Mouse (Mus musculus): ENCODE data around the gene Nphp3. TPM values are rescaled to one million over a fixed set of nuclear protein-coding genes. Genes with fewer than 3 reads are reported as not detected.

Nphp3 gene
- polyA plus RNA-seq, 1 experiment from 2014 or later: 2.9 TPM

DNA sequence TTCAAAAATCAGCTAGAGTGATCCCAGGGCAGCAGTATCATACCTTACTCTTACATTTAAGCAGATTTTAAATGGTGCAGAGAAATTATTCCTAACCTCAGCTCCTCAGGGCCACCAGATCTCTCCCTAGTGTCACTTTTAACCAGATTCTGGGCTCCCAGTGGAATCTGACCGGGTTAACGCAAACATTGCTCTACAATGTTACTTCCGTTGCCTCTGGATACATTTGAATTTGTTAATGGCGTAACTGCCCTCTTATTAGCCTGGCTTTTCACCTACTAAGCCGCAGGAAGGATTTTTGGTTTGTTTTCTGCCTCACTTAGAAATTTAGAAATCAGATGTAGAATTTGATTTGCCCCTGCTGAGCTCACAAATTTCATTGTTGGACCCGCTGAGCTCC lies 32.4 kb downstream of the Nphp3 start:
- 76% methylated on average over 6 of the region's 6 CpGs for WGBS
- H3K36me3 ChIP-seq: peaks cover 17% of the 10 kb centered on the region; the same call in 1 of the 2 replicates

DNA sequence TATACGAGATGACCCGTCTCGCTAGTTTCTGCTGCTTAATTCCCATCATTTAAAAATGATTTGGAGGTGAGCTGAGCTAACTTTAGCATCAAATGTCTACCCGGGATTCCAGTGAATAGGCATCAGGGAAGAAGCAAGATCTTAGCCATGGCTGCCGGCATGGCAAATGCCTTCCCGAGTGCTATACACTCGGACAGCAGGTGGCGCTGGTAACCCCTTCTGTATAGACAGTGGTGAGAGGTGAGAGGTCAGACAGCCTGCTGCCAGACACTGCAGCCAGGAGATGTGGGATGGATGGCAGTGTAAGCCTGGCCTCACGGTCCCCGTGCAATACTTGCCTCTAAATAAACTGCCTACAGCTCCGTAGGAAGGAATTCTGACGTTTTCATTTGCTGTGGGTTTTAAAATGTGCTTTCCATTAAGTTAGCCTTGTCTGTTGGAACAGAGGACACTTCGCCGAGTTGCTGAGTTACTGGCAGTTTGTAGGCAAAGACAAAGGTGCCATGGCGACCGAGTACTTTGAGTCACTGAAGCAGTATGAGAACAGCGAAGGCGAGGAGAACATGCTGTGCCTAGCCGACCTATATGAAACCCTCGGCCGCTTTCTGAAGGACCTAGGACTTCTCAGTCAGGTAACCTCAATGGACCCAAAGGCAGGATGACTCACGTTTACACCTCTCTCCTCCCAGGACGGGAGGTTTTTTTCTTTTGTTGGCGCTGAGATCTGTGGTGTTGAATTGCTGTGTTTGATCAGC lies 33.1 kb downstream of the Nphp3 start:
- H3K4me3 ChIP-seq: no peak overlapping the region
- ATAC-seq (replicated peaks; ENCODE audit: insufficient number of reproducible peaks, insufficient read depth, low FRiP score, low read depth): 0 out of 2 replicates have a peak, but pooled peaks have one; percentile 43
- peaks cover 17% of the 10 kb centered on the region; the same call in 1 of the 2 replicates for H3K36me3 ChIP-seq
- 52% methylated on average over 24 of the region's 24 CpGs for WGBS
- no peaks in the 10 kb centered on the region for H3K27me3 ChIP-seq
- H3K9ac ChIP-seq: no peak overlapping the region
- H3K4me1 ChIP-seq (replicated peaks): 0 out of 2 replicates have a peak, but pooled peaks cover 3% of the 10 kb centered on the region
- H3K4me2 ChIP-seq: no peak overlapping the region
- no peaks in the 10 kb centered on the region for H3K9me3 ChIP-seq (replicated peaks)
- H3K27ac ChIP-seq: no peak overlapping the region

More for the DNA sequence above, 32.4 kb downstream of the Nphp3 start:
- no peak for ATAC-seq (replicated peaks; ENCODE audit: insufficient number of reproducible peaks, insufficient read depth, low FRiP score, low read depth)
- Histone ChIP-seq H3K9ac (no peak overlapping the region), H3K4me2 (no peak overlapping the region), H3K4me1 (replicated peaks) (0 out of 2 replicates have a peak, but pooled peaks cover 3% of the 10 kb centered on the region), H3K27ac (no peak overlapping the region), H3K27me3 (no peaks in the 10 kb centered on the region), H3K9me3 (replicated peaks) (no peaks in the 10 kb centered on the region), H3K4me3 (no peak overlapping the region)

DNA sequence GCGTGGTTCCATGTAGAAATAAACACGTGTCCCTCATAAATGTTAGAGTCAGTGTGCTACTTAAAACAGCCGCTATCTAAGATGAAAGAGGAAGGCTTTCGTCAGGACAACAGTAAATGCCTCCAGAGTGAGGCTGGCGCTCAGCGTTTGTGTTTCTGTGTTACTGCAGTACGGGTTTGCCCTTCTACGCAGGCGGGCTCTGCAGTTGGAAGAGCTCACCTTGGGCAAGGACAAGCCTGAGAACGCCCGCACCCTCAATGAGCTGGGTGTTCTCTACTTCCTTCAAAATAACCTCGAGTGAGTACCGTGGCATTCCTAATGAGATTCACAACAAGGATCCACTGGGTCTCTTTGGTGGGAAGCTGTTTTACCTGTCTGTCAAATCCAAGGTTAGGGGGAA lies 35.9 kb downstream of the Nphp3 start:
- H3K36me3 ChIP-seq: peaks cover 15% of the 10 kb centered on the region; the same call in 1 of the 2 replicates
- no peaks in the 10 kb centered on the region for H3K27me3 ChIP-seq
- H3K27ac ChIP-seq: peak overlapping the region; percentile 10; the same call in 1 of the 2 replicates
- H3K9me3 ChIP-seq (replicated peaks): no peaks in the 10 kb centered on the region
- H3K4me2 ChIP-seq: no peak overlapping the region
- H3K9ac ChIP-seq: no peak overlapping the region
- 74% methylated on average over 13 of the region's 13 CpGs for WGBS
- ATAC-seq (replicated peaks; ENCODE audit: insufficient number of reproducible peaks, insufficient read depth, low FRiP score, low read depth): no peak
- no peak overlapping the region for H3K4me3 ChIP-seq
- 0 out of 2 replicates have a peak, but pooled peaks cover 3% of the 10 kb centered on the region for H3K4me1 ChIP-seq (replicated peaks)

DNA sequence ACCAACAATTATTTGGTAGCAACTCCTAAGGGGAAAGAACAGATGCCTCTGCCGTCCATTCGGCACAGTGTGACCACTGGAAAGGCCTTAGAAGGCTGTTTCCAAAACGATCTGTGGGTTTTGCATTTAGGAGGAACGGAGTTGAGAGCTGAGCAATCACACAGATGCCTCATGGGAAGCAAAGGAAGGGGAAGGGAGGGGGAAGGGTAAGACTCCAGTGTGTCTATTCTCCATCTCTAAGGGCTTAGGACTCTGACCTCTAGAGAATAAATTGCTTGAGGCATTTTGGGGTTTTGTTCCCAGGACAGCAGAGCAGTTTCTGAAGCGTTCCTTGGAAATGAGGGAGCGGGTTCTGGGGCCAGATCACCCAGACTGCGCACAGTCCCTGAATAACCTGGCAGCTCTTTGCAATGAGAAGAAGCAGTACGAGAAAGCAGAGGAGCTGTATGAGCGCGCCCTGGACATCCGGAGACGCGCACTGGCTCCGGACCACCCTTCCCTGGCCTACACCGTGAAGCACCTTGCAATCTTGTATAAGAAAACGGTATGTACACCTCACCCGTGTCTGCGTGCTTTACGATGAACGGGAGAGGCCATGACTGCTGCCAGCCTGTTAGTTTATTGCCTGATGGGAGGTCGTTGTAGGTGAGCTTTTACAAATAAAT lies 36.8 kb downstream of the Nphp3 start:
- H3K9me3 ChIP-seq (replicated peaks): no peaks in the 10 kb centered on the region
- ATAC-seq (replicated peaks; ENCODE audit: insufficient number of reproducible peaks, insufficient read depth, low FRiP score, low read depth): no peak
- H3K4me2 ChIP-seq: no peak overlapping the region
- no peaks in the 10 kb centered on the region for H3K27me3 ChIP-seq
- H3K27ac ChIP-seq: no peak overlapping the region
- no peak overlapping the region for H3K9ac ChIP-seq
- peaks cover 15% of the 10 kb centered on the region; the same call in 1 of the 2 replicates for H3K36me3 ChIP-seq
- H3K4me1 ChIP-seq (replicated peaks): 0 out of 2 replicates have a peak, but pooled peaks cover 3% of the 10 kb centered on the region
- 92% methylated on average over 21 of the region's 21 CpGs for WGBS
- H3K4me3 ChIP-seq: no peak overlapping the region

DNA sequence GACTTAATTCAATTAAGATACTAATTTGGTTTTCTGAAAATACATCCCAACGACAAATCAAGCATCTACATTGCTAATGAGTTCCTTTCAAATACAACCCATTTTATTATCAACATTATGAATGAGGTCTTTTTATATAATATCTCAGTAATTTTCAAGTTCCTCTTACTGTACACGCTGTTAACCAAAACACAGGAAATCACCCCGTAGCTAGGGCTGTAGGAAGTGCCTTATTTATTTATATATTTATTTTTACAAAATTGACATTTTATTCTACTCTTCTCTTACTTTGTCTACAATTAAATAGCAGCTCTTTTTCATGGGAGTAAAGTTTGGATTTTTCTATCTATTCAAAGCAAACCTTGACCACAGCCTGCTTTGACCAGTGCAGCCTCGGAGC lies 37.4 kb downstream of the Nphp3 start:
- Histone ChIP-seq H3K4me2 (no peak overlapping the region), H3K9ac (no peak overlapping the region)
- ATAC-seq (replicated peaks; ENCODE audit: insufficient number of reproducible peaks, insufficient read depth, low FRiP score, low read depth): no peak

DNA sequence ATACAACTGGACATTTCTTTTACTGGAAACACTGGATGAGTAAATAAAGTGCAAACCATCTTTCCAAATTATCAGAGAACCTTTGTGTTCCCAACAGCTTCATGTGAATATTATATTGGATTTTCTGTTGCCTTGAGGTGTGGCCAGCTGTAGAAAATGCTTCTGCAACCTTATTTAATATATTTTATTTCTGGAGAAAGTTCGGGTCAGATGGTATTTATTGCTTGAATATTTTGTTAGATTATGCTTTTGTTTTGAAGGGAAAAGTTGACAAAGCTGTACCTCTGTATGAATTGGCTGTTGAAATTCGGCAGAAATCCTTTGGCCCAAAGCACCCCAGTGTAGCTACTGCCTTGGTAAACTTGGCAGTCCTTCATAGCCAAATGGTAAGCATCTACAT lies 38.0 kb downstream of the Nphp3 start, which contains the start of gene Gm28305:
TSS of gene Gm28305 (plus strand) at position 301 of the 400 bp plus-strand sequence.
- Histone ChIP-seq H3K36me3 (peaks cover 15% of the 10 kb centered on the region; the same call in 1 of the 2 replicates), H3K9ac (no peak within 1 kb of the TSS), H3K4me2 (no peak within 1 kb of the TSS), H3K27ac (no peak within 1 kb of the TSS), H3K9me3 (replicated peaks) (no peaks in the 10 kb centered on the region), H3K4me3 (no peak within 1 kb of the TSS), H3K4me1 (replicated peaks) (0 out of 2 replicates have a peak, but pooled peaks cover 3% of the 10 kb centered on the region), H3K27me3 (no peaks in the 10 kb centered on the region)
- 65% methylated on average over 2 of the region's 2 CpGs for WGBS
- ATAC-seq (replicated peaks; ENCODE audit: insufficient number of reproducible peaks, insufficient read depth, low FRiP score, low read depth): no peak

More for the DNA sequence above, 37.4 kb downstream of the Nphp3 start:
- 81% methylated on average over 4 of the region's 4 CpGs for WGBS
- Histone ChIP-seq H3K27me3 (no peaks in the 10 kb centered on the region), H3K9me3 (replicated peaks) (no peaks in the 10 kb centered on the region), H3K4me1 (replicated peaks) (0 out of 2 replicates have a peak, but pooled peaks cover 3% of the 10 kb centered on the region), H3K4me3 (no peak overlapping the region), H3K27ac (no peak overlapping the region), H3K36me3 (peaks cover 15% of the 10 kb centered on the region; the same call in 1 of the 2 replicates)

DNA sequence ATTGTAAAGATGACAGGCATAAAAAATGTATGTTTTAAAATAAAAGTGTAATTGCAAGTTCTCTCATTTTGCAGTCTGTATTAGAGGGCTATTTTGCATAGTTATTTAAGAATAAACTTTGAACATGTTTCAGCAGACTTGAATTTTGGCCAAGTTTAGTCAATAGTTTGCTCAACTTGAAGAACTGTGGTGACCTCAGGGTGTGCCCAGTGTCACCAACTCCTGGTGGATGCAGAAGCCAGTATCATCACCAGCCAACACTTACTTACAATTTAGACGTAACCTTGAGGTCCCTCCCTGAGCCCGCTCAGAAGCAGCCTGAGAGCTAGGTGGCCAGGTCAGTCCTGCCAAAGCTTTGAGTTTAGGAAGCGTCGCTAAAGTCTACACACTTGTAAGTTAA lies 41.3 kb downstream of the Nphp3 start:
- no peak overlapping the region for H3K4me2 ChIP-seq
- no peak overlapping the region for H3K27ac ChIP-seq
- H3K9ac ChIP-seq: no peak overlapping the region
- no peaks in the 10 kb centered on the region for H3K27me3 ChIP-seq
- ATAC-seq (replicated peaks; ENCODE audit: insufficient number of reproducible peaks, insufficient read depth, low FRiP score, low read depth): no peak
- no peak overlapping the region for H3K4me3 ChIP-seq
- WGBS: 81% methylated on average over 4 of the region's 4 CpGs
- H3K9me3 ChIP-seq (replicated peaks): no peaks in the 10 kb centered on the region
- H3K4me1 ChIP-seq (replicated peaks): no peaks in the 10 kb centered on the region
- H3K36me3 ChIP-seq: peaks cover 35% of the 10 kb centered on the region

DNA sequence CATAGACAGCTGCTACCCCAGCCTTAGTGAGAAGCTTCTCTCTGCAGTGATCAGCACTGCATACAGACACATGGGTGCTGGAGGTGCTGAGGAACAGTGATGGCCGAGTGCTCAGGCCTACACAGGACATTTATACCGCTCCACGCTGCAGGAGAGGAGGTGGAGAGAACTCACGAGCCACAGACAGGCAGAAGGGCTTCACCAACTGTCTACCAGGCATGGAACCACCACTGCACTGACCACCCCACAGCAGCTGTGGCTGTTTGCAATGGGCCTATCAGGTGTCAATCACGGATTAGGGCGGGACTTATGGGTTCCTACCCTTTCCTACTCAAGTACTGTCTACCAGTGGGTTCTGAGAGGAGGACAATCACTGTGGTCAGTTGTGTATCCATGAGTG lies 48.7 kb downstream of the Nphp3 start:
- Histone ChIP-seq H3K9me3 (replicated peaks) (no peaks in the 10 kb centered on the region), H3K4me1 (replicated peaks) (no peaks in the 10 kb centered on the region), H3K4me2 (no peak overlapping the region), H3K27me3 (no peaks in the 10 kb centered on the region), H3K36me3 (peaks cover 95% of the 10 kb centered on the region), H3K4me3 (no peak overlapping the region), H3K27ac (no peak overlapping the region), H3K9ac (no peak overlapping the region)
- WGBS: 95% methylated on average over 6 of the region's 6 CpGs
- no peak for ATAC-seq (replicated peaks; ENCODE audit: insufficient number of reproducible peaks, insufficient read depth, low FRiP score, low read depth)

DNA sequence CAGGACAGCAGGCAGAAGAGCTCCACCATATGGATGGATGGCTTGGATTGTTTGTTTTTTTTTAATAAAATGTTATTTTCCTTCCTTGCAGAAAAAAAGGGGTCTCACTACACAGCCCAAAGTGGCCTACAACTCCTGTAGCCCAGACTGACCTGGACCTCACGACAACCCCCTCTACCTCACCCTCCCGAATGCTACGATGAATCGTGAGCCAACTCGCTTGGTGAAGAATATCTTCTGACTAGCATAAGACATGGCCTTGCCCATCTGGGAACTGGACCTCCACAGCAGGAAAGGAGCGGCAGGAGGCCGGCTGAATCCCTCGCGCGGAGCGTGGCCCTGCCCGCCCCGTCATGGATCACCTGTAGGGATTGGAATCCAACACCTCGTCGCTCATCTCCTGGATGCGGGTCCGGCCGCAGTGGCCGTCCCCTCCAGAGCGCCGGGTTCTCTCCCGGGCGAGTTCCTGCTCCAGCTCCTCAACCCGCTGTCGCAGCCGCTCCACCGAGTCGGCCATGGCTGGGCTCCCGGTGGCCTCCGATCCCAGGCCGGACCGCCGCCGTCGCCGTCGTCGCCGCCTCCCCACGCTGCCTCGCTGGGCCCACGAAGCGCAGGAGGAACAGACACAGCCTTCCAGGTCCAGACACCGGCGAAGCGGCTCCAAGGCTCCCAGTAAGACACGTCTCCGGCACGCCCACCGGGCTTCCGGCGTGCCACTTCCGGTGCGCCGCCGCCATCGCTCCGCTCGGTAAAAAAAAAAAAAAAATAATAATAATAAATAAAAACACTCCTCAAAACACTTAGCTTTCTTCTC lies 60.3 kb downstream of the Nphp3 start, which contains the start of gene Uba5:
TSS of gene Uba5 (minus strand) at position 705 of the 814 bp plus-strand sequence.
- WGBS: under 1% methylated on average over 58 of the region's 59 CpGs
- Histone ChIP-seq H3K36me3 (peaks cover 20% of the 10 kb centered on the region), H3K4me1 (replicated peaks) (peaks cover 19% of the 10 kb centered on the region), H3K9me3 (replicated peaks) (no peaks in the 10 kb centered on the region), H3K4me3 (peak within 1 kb of the TSS; percentile 84), H3K4me2 (peak within 1 kb of the TSS; percentile 78), H3K27ac (peak within 1 kb of the TSS; percentile 78), H3K9ac (peak within 1 kb of the TSS; percentile 84), H3K27me3 (no peaks in the 10 kb centered on the region)
- peak; percentile 76 for ATAC-seq (replicated peaks; ENCODE audit: insufficient number of reproducible peaks, insufficient read depth, low FRiP score, low read depth)

DNA sequence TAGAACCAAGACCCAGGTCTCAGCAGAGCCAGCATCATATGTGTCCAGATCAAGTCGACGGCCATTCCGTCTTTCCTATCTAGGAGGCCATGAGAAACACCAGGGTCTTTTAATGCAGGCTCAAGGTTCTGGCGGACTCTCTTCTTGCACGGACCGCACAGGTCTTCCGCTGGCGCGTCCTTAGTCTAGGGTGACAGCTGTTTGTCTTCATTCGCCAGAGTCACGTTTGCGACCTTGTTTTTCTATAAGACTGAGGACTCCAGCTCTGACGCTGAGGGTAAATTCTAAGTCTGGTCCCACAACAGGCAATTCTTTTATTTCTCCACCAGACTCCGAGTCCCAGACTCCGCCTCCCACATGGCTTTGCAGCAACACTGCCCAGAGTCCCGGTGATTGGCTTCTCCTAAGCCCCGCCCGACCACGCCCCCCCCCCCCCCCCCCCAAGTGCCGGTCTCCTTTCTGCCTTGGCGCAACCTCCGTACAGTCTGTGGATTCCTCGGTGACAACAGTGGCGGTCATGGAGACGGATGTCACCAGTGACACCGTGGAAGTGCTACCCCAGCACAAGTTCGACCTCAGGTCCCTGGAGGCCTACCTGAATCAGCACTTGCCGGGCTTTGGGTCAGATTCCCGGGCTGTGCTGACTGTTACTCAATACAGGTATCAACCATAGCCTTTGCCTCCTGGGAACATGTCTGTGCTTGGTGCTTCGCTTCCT lies 61.1 kb downstream of the Nphp3 start, which contains the start of gene Acad11:
TSS of gene Acad11 (plus strand) at position 134 of the 718 bp plus-strand sequence.
- no peaks in the 10 kb centered on the region for H3K9me3 ChIP-seq (replicated peaks)
- WGBS: under 1% methylated on average over 27 of the region's 30 CpGs
- peak; percentile 92 for ATAC-seq (replicated peaks; ENCODE audit: insufficient number of reproducible peaks, insufficient read depth, low FRiP score, low read depth)
- peak within 1 kb of the TSS; percentile 78 for H3K4me2 ChIP-seq
- H3K9ac ChIP-seq: peak within 1 kb of the TSS; percentile 84
- H3K4me3 ChIP-seq: peak within 1 kb of the TSS; percentile 84
- H3K4me1 ChIP-seq (replicated peaks): peaks cover 19% of the 10 kb centered on the region
- H3K27me3 ChIP-seq: no peaks in the 10 kb centered on the region
- H3K36me3 ChIP-seq: peaks cover 13% of the 10 kb centered on the region
- H3K27ac ChIP-seq: peak within 1 kb of the TSS; percentile 78

Measured in heart, embryonic 15.5 days (tissue).